Mouse (Mus musculus): Measurements from ENCODE around the gene Tbxa2r. TPM values are rescaled to one million over a fixed set of nuclear protein-coding genes. Genes with fewer than 3 reads are reported as not detected.

The Tbxa2r gene
- total RNA-seq (2022) = 1 to 10 TPM; 2.7 to 5.4 (median 3.5) TPM

- DNase-seq (ENCODE audit: low spot score) = peak; percentile 61
These were observed at the start of gene Tbxa2r for GRCm38 (mm10) chr10:81328386-81328785. TSS of gene Tbxa2r (plus strand) at chr10:81328731.

GRCm38 (mm10) chr10:81279496-81279895 is 49.0 kb upstream of the Tbxa2r start:
- no peak for DNase-seq (ENCODE audit: low spot score)

GRCm38 (mm10) chr10:81284189-81284588 is 44.3 kb upstream of the Tbxa2r start:
- DNase-seq (ENCODE audit: low spot score) = no peak

- DNase-seq (ENCODE audit: low spot score) = no peak
These were observed 43.8 kb upstream of the Tbxa2r start for GRCm38 (mm10) chr10:81284719-81285118.

GRCm38 (mm10) chr10:81285694-81286450 is 42.7 kb upstream of the Tbxa2r start:
- peak; percentile 85 for DNase-seq (ENCODE audit: low spot score)

GRCm38 (mm10) chr10:81286586-81286985 is 41.9 kb upstream of the Tbxa2r start:
- no peak for DNase-seq (ENCODE audit: low spot score)

GRCm38 (mm10) chr10:81287513-81288157 is 40.9 kb upstream of the Tbxa2r start:
- no peak for DNase-seq (ENCODE audit: low spot score)

GRCm38 (mm10) chr10:81288601-81289000 is 39.9 kb upstream of the Tbxa2r start:
- no peak for DNase-seq (ENCODE audit: low spot score)

GRCm38 (mm10) chr10:81289278-81289677 is 39.3 kb upstream of the Tbxa2r start:
- DNase-seq (ENCODE audit: low spot score) = no peak

GRCm38 (mm10) chr10:81289811-81290210 is 38.7 kb upstream of the Tbxa2r start:
- DNase-seq (ENCODE audit: low spot score) = no peak

GRCm38 (mm10) chr10:81290698-81291460 is 37.7 kb upstream of the Tbxa2r start:
- no peak for DNase-seq (ENCODE audit: low spot score)

- no peak for DNase-seq (ENCODE audit: low spot score)
These were observed 36.9 kb upstream of the Tbxa2r start, which contains the start of gene Tjp3 for GRCm38 (mm10) chr10:81291511-81292104. TSS of gene Tjp3 (minus strand) at chr10:81291581.

GRCm38 (mm10) chr10:81292554-81293333 is 35.8 kb upstream of the Tbxa2r start, which contains the start of gene Pip5k1c:
TSS of gene Pip5k1c (plus strand) at chr10:81292963.
- DNase-seq (ENCODE audit: low spot score) = peak; percentile 99

GRCm38 (mm10) chr10:81293334-81294030 is 35.0 kb upstream of the Tbxa2r start:
- no peak for DNase-seq (ENCODE audit: low spot score)

GRCm38 (mm10) chr10:81294442-81294841 is 34.1 kb upstream of the Tbxa2r start:
- no peak for DNase-seq (ENCODE audit: low spot score)

GRCm38 (mm10) chr10:81295185-81295584 is 33.3 kb upstream of the Tbxa2r start:
- DNase-seq (ENCODE audit: low spot score) = no peak

- DNase-seq (ENCODE audit: low spot score) = no peak
These were observed 31.3 kb upstream of the Tbxa2r start for GRCm38 (mm10) chr10:81297246-81297645.

- peak; percentile 80 for DNase-seq (ENCODE audit: low spot score)
These were observed 30.7 kb upstream of the Tbxa2r start for GRCm38 (mm10) chr10:81297845-81298244.

- DNase-seq (ENCODE audit: low spot score) = no peak
These were observed 30.0 kb upstream of the Tbxa2r start for GRCm38 (mm10) chr10:81298369-81299100.

Data from heart, adult 8-10 months (tissue).